Mouse (Mus musculus): Measurements from ENCODE around the gene Prpsap2. TPM values are rescaled to one million over a fixed set of nuclear protein-coding genes. Genes with fewer than 3 reads are reported as not detected.

Prpsap2 gene
- polyA plus RNA-seq, 1 experiment from 2014 or later = 24.8 TPM

DNA sequence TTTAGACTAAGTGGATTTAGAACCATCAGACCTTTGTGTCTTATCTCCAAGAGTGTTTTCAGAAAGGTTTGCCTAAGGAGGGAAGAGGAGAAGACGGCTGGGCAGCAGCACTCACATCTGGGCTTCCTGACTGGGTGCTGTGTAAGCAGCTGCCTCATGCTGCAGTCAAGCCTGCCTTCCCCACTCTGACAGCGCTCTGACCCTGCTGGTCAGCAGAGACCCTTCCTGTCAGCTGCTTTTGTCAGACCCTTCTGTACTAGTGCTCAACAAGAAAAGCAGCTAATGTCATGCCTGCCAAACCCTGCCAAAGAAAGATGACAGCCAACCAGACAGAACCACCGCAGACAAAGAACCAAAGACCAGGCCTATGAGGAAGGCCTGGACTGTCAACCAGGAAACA, 18.1 kb downstream of the Prpsap2 start:
- Histone ChIP-seq H3K4me3 (no peak overlapping the region), H3K27me3 (ENCODE audit: insufficient read depth, poor library complexity, severe bottlenecking) (no peaks in the 10 kb centered on the region), H3K27ac (no peak overlapping the region), H3K4me1 (no peaks in the 10 kb centered on the region), H3K9me3 (no peaks in the 10 kb centered on the region), H3K36me3 (peaks cover 75% of the 10 kb centered on the region)
- no peak for DNase-seq (ENCODE audit: low spot score)
- 69% methylated on average over 3 of the region's 3 CpGs for WGBS

DNA sequence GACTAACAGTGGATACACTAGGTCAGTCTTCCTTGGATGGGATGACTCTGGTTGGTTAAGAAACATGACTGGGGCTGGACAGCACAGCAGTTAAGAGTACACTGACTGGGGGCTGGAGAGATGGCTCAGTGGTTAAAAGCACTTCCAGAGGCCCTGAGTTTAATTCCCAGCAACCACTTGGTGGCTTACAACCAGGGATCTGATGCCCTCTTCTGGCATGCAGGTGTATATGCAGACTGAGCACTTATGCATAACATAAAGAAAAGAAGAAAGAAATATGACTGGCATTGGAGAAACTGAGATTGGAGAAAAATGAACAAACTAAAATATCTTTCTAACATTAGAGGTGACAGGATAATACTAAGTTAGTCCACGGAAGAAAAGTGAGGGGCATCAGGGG, 21.4 kb downstream of the Prpsap2 start:
- 88% methylated on average over 1 of the region's 1 CpGs for WGBS
- Histone ChIP-seq H3K36me3 (peaks cover 71% of the 10 kb centered on the region), H3K9me3 (no peaks in the 10 kb centered on the region), H3K27ac (no peak overlapping the region), H3K4me3 (no peak overlapping the region), H3K27me3 (ENCODE audit: insufficient read depth, poor library complexity, severe bottlenecking) (no peaks in the 10 kb centered on the region), H3K4me1 (no peaks in the 10 kb centered on the region)
- no peak for DNase-seq (ENCODE audit: low spot score)

DNA sequence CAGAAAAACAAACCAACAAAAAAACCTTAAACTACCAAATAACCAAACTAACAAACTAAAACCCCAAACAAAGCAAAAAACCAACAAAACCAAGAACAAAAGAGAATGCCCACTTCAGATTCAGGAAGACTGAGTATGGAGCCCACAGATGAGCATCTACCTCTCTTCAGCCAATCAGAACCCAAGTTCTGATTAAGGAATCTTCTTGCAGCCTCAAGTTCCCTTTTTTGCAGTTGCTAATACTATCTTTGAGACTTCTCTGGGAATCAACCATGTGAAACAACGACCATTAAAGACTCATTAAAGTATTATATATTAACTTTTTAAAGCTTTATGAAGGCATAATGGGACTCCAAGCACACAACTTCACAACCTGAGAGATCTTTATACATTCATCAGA, 24.6 kb downstream of the Prpsap2 start:
- Histone ChIP-seq H3K36me3 (peaks cover 90% of the 10 kb centered on the region), H3K4me1 (no peaks in the 10 kb centered on the region), H3K9me3 (no peaks in the 10 kb centered on the region), H3K27me3 (ENCODE audit: insufficient read depth, poor library complexity, severe bottlenecking) (no peaks in the 10 kb centered on the region), H3K4me3 (no peak overlapping the region), H3K27ac (no peak overlapping the region)
- WGBS = 80% methylated on average over 1 of the region's 1 CpGs
- DNase-seq (ENCODE audit: low spot score) = no peak

GRCm38 (mm10) chr11:61732672-61733071, 29.2 kb downstream of the Prpsap2 start:
- Histone ChIP-seq H3K27me3 (ENCODE audit: insufficient read depth, poor library complexity, severe bottlenecking) (no peaks in the 10 kb centered on the region), H3K9me3 (no peaks in the 10 kb centered on the region), H3K36me3 (peaks cover 81% of the 10 kb centered on the region), H3K4me1 (peaks cover 4% of the 10 kb centered on the region), H3K4me3 (no peak overlapping the region), H3K27ac (no peak overlapping the region)
- 85% methylated on average over 7 of the region's 7 CpGs for WGBS
- no peak for DNase-seq (ENCODE audit: low spot score)

DNA sequence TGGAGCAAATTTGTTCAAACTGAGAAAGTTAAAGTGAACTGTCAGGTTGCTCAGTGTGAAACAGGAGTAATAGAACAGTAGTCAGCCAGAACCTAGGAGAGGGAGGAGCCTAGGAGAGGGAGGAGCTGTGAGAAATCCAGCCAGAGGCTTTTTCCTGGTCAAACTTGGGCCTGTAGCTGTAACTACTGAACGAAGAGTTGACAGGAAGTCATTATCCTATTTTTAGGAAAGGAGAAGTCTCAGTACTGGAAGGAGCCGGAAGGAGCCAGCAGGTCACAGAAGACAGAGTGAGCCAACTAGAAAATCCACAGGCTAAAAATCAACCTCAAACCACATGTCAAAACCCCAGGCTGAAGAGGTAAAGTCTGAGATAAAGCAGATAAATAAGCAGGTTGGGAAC, 33.9 kb downstream of the Prpsap2 start:
- peak overlapping the region; percentile 47; the same call in 1 of the 2 replicates for H3K27ac ChIP-seq
- H3K9me3 ChIP-seq = no peaks in the 10 kb centered on the region
- no peak overlapping the region for H3K4me3 ChIP-seq
- 40% methylated on average over 2 of the region's 2 CpGs for WGBS
- no peaks in the 10 kb centered on the region for H3K27me3 ChIP-seq (ENCODE audit: insufficient read depth, poor library complexity, severe bottlenecking)
- H3K36me3 ChIP-seq = peaks cover 55% of the 10 kb centered on the region
- H3K4me1 ChIP-seq = peaks cover 4% of the 10 kb centered on the region
- no peak for DNase-seq (ENCODE audit: low spot score)

- Histone ChIP-seq H3K4me3 (no peak overlapping the region), H3K36me3 (peaks cover 9% of the 10 kb centered on the region; the same call in 1 of the 2 replicates), H3K27me3 (ENCODE audit: insufficient read depth, poor library complexity, severe bottlenecking) (no peaks in the 10 kb centered on the region), H3K4me1 (no peaks in the 10 kb centered on the region), H3K9me3 (no peaks in the 10 kb centered on the region), H3K27ac (no peak overlapping the region)
- 74% methylated on average over 5 of the region's 5 CpGs for whole genome bisulfite sequencing
- no peak for DNase-seq (ENCODE audit: low spot score)
These were observed 39.8 kb downstream of the Prpsap2 start for GRCm38 (mm10) chr11:61722077-61722476.

DNA sequence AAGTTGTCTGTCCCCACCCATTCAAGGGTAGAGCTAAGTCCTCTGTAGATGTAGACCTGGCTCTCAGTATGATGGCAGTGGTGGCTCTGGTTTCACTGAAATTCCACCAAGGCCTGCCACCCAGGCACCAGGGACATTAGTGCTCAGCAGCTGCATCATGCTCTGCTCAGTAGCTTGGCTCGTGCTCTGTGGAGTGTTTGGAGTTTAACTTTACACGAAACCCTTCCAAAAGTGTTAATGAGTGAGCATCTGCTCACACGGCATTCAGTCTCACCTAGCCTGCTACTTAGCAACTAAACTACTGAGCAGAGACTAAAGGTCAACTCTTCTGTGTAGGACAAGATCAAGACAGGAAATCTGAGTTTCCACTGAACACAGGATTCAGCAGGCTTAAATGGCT, 41.3 kb downstream of the Prpsap2 start, which contains the start of gene Slc5a10:
Slc5a10 (minus strand) TSS at position 191 of the 400 bp plus-strand sequence.
- DNase-seq (ENCODE audit: low spot score) = no peak
- Histone ChIP-seq H3K27me3 (ENCODE audit: insufficient read depth, poor library complexity, severe bottlenecking) (no peaks in the 10 kb centered on the region), H3K9me3 (no peaks in the 10 kb centered on the region), H3K36me3 (no peaks in the 10 kb centered on the region), H3K4me3 (no peak within 1 kb of the TSS), H3K27ac (no peak within 1 kb of the TSS), H3K4me1 (no peaks in the 10 kb centered on the region)
- 75% methylated on average over 3 of the region's 3 CpGs for WGBS

GRCm38 (mm10) chr11:61719826-61720225, 42.1 kb downstream of the Prpsap2 start:
- 78% methylated on average over 8 of the region's 8 CpGs for WGBS
- H3K4me1 ChIP-seq = 0 out of 2 replicates have a peak, but pooled peaks cover 2% of the 10 kb centered on the region
- DNase-seq (ENCODE audit: low spot score) = no peak
- H3K4me3 ChIP-seq = no peak overlapping the region
- no peaks in the 10 kb centered on the region for H3K9me3 ChIP-seq
- no peaks in the 10 kb centered on the region for H3K36me3 ChIP-seq
- no peaks in the 10 kb centered on the region; the same call in 1 of the 2 replicates for H3K27me3 ChIP-seq (ENCODE audit: insufficient read depth, poor library complexity, severe bottlenecking)
- no peak overlapping the region for H3K27ac ChIP-seq

DNA sequence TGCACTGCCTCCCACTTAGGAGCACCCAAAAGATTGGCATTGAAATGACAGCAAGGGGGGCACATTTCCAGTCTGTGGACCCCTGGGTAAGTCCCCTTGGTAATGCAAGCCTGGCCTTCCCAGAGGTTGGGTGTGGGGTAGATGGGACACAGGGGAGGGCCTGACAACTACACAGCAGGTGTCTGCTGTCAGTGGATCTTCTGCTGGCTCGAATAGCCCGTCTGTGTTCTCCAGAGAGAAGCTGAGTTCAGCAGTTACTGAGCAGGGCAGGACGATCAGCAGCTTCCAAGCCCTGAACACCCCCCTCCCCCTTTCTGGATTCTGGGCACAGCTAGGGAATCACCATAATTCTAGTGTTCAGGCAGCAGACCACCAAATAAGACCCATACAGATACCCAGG, 42.5 kb downstream of the Prpsap2 start:
- no peak overlapping the region for H3K27ac ChIP-seq
- H3K9me3 ChIP-seq = no peaks in the 10 kb centered on the region
- H3K27me3 ChIP-seq (ENCODE audit: insufficient read depth, poor library complexity, severe bottlenecking) = no peaks in the 10 kb centered on the region; the same call in 1 of the 2 replicates
- 53% methylated on average over 3 of the region's 3 CpGs for WGBS
- H3K36me3 ChIP-seq = no peaks in the 10 kb centered on the region
- DNase-seq (ENCODE audit: low spot score) = no peak
- peaks cover 5% of the 10 kb centered on the region; the same call in 1 of the 2 replicates for H3K4me1 ChIP-seq
- H3K4me3 ChIP-seq = no peak overlapping the region

DNA sequence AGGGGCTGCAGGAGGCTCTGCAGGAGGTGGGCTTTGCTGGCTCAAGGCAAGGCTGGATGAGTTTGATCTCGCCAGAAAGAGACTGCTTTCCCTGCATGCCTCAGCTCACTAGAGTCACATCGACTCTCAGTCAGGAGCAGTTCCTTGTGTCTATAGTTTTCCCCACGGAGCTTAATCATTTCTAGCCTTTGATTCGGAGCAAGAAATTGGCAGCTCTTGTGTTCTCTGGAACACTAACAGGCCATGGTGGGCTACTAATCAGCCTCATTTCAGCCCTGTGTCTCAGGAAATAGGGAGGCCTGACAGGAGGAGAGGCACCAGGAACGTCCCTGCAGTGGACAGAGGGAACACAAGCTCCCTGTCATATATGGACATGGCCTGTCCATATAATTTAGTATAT, 43.9 kb downstream of the Prpsap2 start:
- H3K4me1 ChIP-seq = peaks cover 17% of the 10 kb centered on the region
- no peak overlapping the region for H3K27ac ChIP-seq
- no peaks in the 10 kb centered on the region for H3K9me3 ChIP-seq
- 64% methylated on average over 5 of the region's 5 CpGs for WGBS
- peaks cover 7% of the 10 kb centered on the region; the same call in 1 of the 2 replicates for H3K27me3 ChIP-seq (ENCODE audit: insufficient read depth, poor library complexity, severe bottlenecking)
- no peaks in the 10 kb centered on the region for H3K36me3 ChIP-seq
- no peak overlapping the region for H3K4me3 ChIP-seq
- DNase-seq (ENCODE audit: low spot score) = no peak

DNA sequence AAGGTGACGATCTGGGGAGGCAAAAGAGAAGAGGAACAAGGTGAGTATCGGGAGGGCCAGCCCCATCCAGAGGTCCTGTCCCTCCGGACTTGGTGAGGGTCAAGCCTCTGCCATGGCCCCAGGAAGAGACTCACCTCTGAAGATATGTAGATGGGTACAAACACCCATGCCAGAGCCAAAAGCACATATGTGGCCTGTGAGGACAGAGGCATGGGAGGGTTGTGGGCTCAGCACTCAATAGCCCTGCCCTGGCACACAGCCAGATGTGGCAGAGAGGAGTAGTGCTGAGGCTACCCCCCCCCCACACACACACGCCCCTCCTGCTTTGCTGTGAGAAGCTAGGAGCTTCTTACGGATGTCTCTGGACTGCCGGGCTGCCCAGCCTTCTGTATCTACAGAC, 46.8 kb downstream of the Prpsap2 start:
- no peaks in the 10 kb centered on the region for H3K36me3 ChIP-seq
- peaks cover 25% of the 10 kb centered on the region; the same call in 1 of the 2 replicates for H3K27me3 ChIP-seq (ENCODE audit: insufficient read depth, poor library complexity, severe bottlenecking)
- WGBS = 69% methylated on average over 6 of the region's 6 CpGs
- no peaks in the 10 kb centered on the region for H3K9me3 ChIP-seq
- DNase-seq (ENCODE audit: low spot score) = no peak
- no peak overlapping the region for H3K27ac ChIP-seq
- peaks cover 17% of the 10 kb centered on the region for H3K4me1 ChIP-seq
- H3K4me3 ChIP-seq = no peak overlapping the region

GRCm38 (mm10) chr11:61714346-61715117, 47.4 kb downstream of the Prpsap2 start:
- H3K4me3 ChIP-seq = no peak overlapping the region
- no peak overlapping the region for H3K27ac ChIP-seq
- H3K9me3 ChIP-seq = no peaks in the 10 kb centered on the region
- WGBS = 37% methylated on average over 11 of the region's 11 CpGs
- H3K36me3 ChIP-seq = no peaks in the 10 kb centered on the region
- peaks cover 25% of the 10 kb centered on the region; the same call in 1 of the 2 replicates for H3K27me3 ChIP-seq (ENCODE audit: insufficient read depth, poor library complexity, severe bottlenecking)
- H3K4me1 ChIP-seq = peaks cover 17% of the 10 kb centered on the region
- DNase-seq (ENCODE audit: low spot score) = peak; percentile 85

DNA sequence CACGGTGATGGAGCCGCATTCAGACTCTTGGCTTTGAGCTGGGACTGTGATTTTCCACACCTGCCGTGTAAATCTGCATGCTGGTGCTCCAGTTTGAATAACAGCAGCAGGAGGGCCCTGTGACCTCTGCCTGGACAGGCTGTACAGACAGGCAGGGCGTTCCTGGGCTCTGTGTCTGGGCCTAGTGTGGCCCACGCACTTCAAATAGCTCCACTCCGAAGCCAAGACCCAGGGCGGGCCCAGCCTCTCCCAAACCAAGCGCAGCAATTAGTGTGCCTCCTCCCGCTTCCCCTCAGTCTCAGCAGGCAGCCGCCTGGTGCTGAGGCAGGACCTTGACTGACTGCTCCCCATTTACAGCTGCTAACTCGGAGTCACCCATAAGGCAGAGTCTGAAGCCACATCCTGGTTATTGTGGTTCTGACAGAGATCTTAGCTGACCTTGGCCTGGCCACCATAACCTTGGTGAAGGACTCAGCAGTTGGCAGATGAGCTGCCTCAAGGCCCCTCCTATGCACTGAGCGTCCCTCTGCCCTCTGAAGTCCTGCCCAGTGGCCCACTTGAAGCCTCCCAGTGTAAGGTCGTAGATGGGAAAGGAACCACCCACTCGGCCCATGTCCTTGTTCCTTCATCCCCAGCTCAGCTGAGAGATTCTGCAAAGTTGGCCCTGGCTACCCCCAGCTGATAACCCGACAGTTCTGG, 48.6 kb downstream of the Prpsap2 start:
- WGBS = 62% methylated on average over 15 of the region's 15 CpGs
- no peak for DNase-seq (ENCODE audit: low spot score)

More for the DNA sequence above, 48.6 kb downstream of the Prpsap2 start:
- peak overlapping the region; percentile 57; the same call in 1 of the 2 replicates for H3K27ac ChIP-seq
- no peak overlapping the region for H3K4me3 ChIP-seq
- H3K27me3 ChIP-seq (ENCODE audit: insufficient read depth, poor library complexity, severe bottlenecking) = peaks cover 25% of the 10 kb centered on the region; the same call in 1 of the 2 replicates
- no peaks in the 10 kb centered on the region for H3K9me3 ChIP-seq
- peaks cover 25% of the 10 kb centered on the region for H3K4me1 ChIP-seq
- H3K36me3 ChIP-seq = no peaks in the 10 kb centered on the region
